Mouse (Mus musculus) hindbrain, embryonic 15.5 days (tissue): ENCODE results near the gene Clec11a. TPM values are rescaled to one million over a fixed set of nuclear protein-coding genes. Genes with fewer than 3 reads are reported as not detected.

Experiments
- ATAC-seq: fragments of 200-750 bp; cut with Nextera tagmentation; 2 replicates; pipeline ENCODE4 v1.8.0; 2017; ENCODE audit warnings: low read depth, moderate number of reproducible peaks, moderate TSS enrichment; ENCODE audit not compliant: low FRiP score
- H3K27ac ChIP-seq: fragments of 300-500 bp; sonication (generic); replicated peaks from 2 replicates; pipeline ENCODE4 v1.5.1; 2015; ENCODE audit warnings: mild to moderate bottlenecking, inconsistent platforms
- H3K27me3 ChIP-seq: fragments of 300-500 bp; sonication (generic); 2 replicates; pipeline ENCODE4 v1.6.1; 2015; ENCODE audit warnings: control low read depth, inconsistent platforms
- H3K36me3 ChIP-seq: fragments of 300-500 bp; sonication (generic); 2 replicates; pipeline ENCODE4 v1.6.1; 2015; ENCODE audit warnings: control low read depth, inconsistent platforms
- H3K4me1 ChIP-seq: fragments of 300-500 bp; sonication (generic); replicated peaks from 2 replicates; pipeline ENCODE4 v1.6.1; 2015; ENCODE audit warnings: control low read depth, inconsistent platforms
- H3K4me2 ChIP-seq: fragments of 300-500 bp; sonication (generic); 2 replicates; pipeline ENCODE4 v1.6.1; 2015; ENCODE audit warnings: moderate library complexity, mild to moderate bottlenecking, inconsistent platforms
- H3K4me3 ChIP-seq: fragments of 300-500 bp; sonication (generic); 2 replicates; pipeline ENCODE4 v1.5.1; 2015; ENCODE audit warnings: mild to moderate bottlenecking, inconsistent platforms
- H3K9ac ChIP-seq: fragments of 300-500 bp; sonication (generic); 2 replicates; pipeline ENCODE4 v1.6.1; 2015; ENCODE audit warnings: inconsistent platforms
- H3K9me3 ChIP-seq: fragments of 300-500 bp; sonication (generic); 2 replicates; pipeline ENCODE4 v1.6.1; 2016; ENCODE audit warnings: control low read depth, inconsistent platforms
- WGBS: fragments of 180-500 bp; shearing (Covaris S2); methylation state at CpG from one replicate; pipeline ENCODE4 v1.1.7; 2015; 5-methylcytosine and 5-hydroxymethylcytosine counted together
- polyA plus RNA-seq: library from polyadenylated mRNA; unstranded; fragments of >200 nt; fragmentation: Nextera tagmentation; extraction: Ambion mirVana; gene quantifications from 2 replicates; pipeline ENCODE4 v1.2.1, GENCODE M21; 2015

The Clec11a gene
- polyA plus RNA-seq, result 3.0 and 3.4 TPM in 2 replicates

DNA sequence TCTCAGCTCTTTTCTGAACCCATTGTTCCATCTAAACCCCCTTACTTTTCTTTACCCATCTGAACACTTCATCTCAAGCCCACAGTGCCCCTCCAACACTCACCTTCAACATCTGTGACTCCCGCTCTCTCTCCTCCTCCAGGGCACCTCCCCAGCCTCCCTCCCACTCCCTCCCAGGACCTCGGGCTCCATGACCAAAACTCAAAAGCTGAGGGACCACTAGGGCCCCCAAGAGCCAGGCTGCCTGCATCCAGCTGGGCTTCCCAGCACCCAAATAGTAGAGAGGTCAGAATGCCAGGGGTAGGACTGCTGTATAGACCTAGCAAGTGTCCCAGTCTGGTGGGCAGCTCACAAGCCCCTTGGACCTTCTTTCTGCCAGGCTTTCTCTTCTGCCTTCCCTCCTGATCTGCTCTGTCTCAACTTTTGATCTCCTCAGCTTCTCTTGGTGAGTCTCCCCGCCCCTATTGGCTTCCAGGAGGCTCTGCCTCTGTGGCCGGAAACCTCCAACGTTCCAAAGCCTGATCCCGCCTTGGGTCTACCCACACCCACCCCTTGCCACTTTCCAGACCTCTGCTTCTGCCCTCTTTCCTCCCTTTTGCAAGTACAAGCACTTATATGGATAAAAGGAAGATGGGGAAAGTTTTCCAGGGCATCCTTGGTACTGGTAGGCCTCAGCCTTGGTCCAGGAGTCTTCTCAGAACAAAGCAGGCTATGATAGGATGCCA, at the start of gene Clec11a:
TSS of gene Clec11a (minus strand) at position 387 of the 725 bp plus-strand sequence.
- Histone ChIP-seq H3K27ac (peak within 1 kb of the TSS; percentile 58; the same call in 1 of the 2 replicates), H3K9me3 (no peaks in the 10 kb centered on the region), H3K9ac (no peak within 1 kb of the TSS), H3K4me2 (peak within 1 kb of the TSS; percentile 65), H3K4me3 (peak within 1 kb of the TSS; percentile 69; the same call in 1 of the 2 replicates), H3K4me1 (peaks cover 31% of the 10 kb centered on the region), H3K27me3 (no peaks in the 10 kb centered on the region), H3K36me3 (no peaks in the 10 kb centered on the region)
- 64% methylated on average over 6 of the region's 6 CpGs for WGBS
- no peak for ATAC-seq

DNA sequence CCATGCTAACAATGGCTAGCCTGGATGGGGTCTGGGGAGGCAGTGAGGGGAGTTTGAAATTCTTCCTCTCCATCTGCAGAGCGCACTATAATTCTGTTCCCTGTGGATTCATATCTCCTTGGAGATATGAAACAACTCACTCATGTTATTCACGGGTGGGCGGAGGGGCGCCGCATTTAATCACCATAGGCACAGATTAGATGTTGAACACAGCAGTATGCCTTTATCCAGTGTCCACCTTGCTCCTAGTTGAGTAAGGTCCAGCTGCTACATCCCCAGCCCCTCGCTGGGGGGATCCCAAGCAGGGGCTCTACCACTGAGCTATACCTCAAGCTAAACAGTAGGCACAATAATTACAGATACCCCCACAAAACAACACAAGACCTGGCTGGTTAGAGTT, 48.7 kb upstream of the Clec11a start:
- Histone ChIP-seq H3K4me2 (no peak overlapping the region), H3K9me3 (no peaks in the 10 kb centered on the region), H3K4me3 (no peak overlapping the region), H3K9ac (no peak overlapping the region), H3K27ac (no peak overlapping the region), H3K36me3 (peaks cover 15% of the 10 kb centered on the region; the same call in 1 of the 2 replicates), H3K27me3 (peaks cover 27% of the 10 kb centered on the region), H3K4me1 (peaks cover 61% of the 10 kb centered on the region)
- no peak for ATAC-seq
- WGBS, result 44% methylated on average over 6 of the region's 6 CpGs

DNA sequence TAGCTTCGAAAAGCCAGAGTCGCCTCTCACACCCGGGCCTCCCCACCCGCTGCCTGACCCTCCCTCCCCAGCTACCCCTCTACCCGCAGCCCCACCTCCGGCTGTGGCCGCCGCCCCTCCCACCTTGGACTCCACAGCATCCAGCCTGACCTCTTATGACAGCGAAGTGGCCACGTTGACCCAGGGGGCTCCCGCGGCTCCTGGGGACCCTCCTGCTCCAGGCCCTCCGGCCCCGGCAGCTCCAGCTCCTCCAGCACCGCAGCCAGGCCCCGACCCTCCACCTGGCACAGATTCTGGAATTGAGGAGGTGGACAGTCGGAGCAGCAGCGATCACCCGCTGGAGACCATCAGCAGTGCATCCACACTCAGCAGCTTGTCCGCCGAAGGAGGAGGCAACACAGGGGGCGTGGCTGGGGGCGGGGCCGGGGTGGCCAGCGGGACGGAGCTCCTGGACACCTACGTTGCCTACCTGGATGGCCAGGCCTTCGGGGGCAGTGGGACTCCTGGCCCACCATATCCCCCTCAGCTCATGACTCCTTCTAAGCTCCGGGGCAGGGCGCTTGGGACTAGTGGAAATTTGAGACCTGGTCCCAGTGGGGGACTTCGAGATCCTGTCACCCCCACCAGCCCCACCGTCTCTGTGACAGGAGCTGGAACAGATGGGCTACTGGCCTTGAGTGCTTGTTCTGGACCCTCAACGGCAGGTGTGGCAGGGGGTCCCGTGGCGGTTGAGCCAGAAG, 47.1 kb upstream of the Clec11a start:
- ATAC-seq, result no peak
- H3K9ac ChIP-seq, result no peak overlapping the region
- WGBS, result 5% methylated on average over 34 of the region's 35 CpGs
- H3K4me2 ChIP-seq, result peak overlapping the region; percentile 2; the same call in 1 of the 2 replicates
- H3K27ac ChIP-seq, result no peak overlapping the region
- peaks cover 18% of the 10 kb centered on the region; the same call in 1 of the 2 replicates for H3K36me3 ChIP-seq
- H3K27me3 ChIP-seq, result peaks cover 27% of the 10 kb centered on the region
- peaks cover 50% of the 10 kb centered on the region for H3K4me1 ChIP-seq
- no peak overlapping the region for H3K4me3 ChIP-seq
- no peaks in the 10 kb centered on the region for H3K9me3 ChIP-seq

DNA sequence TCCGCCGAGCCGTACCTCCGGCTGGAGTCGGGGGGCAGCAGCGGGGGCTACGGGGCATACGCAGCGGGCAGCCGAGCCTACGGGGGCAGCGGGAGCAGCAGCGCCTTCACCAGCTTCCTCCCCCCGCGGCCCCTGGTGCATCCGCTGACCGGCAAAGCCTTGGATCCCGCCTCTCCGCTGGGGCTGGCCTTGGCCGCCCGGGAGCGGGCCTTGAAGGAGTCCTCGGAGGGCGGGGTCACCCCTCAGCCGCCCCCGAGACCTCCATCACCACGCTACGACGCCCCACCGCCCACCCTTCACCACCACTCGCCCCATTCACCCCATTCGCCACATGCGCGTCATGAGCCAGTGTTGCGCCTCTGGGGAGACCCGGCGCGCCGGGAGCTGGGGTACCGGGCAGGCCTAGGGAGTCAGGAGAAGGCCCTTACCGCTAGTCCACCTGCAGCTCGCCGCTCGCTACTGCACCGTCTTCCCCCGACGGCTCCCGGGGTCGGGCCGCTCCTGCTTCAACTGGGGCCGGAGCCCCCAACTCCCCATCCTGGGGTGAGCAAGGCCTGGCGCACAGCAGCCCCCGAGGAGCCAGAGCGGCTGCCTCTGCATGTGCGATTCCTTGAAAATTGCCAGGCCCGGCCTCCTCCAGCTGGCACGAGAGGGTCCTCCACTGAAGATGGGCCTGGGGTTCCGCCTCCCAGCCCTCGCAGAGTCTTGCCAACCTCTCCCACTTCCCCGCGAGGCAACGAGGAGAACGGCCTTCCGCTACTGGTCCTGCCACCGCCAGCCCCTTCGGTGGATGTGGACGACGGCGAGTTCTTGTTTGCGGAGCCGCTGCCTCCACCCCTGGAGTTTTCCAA, 46.3 kb upstream of the Clec11a start:
- H3K9ac ChIP-seq, result no peak overlapping the region
- H3K36me3 ChIP-seq, result peaks cover 25% of the 10 kb centered on the region
- H3K4me3 ChIP-seq, result no peak overlapping the region; the same call in 1 of the 2 replicates
- WGBS, result 11% methylated on average over 65 of the region's 71 CpGs
- peaks cover 27% of the 10 kb centered on the region for H3K27me3 ChIP-seq
- H3K4me2 ChIP-seq, result peak overlapping the region; percentile 2; the same call in 1 of the 2 replicates
- H3K27ac ChIP-seq, result no peak overlapping the region
- H3K4me1 ChIP-seq, result peaks cover 46% of the 10 kb centered on the region
- no peaks in the 10 kb centered on the region for H3K9me3 ChIP-seq
- no peak for ATAC-seq

DNA sequence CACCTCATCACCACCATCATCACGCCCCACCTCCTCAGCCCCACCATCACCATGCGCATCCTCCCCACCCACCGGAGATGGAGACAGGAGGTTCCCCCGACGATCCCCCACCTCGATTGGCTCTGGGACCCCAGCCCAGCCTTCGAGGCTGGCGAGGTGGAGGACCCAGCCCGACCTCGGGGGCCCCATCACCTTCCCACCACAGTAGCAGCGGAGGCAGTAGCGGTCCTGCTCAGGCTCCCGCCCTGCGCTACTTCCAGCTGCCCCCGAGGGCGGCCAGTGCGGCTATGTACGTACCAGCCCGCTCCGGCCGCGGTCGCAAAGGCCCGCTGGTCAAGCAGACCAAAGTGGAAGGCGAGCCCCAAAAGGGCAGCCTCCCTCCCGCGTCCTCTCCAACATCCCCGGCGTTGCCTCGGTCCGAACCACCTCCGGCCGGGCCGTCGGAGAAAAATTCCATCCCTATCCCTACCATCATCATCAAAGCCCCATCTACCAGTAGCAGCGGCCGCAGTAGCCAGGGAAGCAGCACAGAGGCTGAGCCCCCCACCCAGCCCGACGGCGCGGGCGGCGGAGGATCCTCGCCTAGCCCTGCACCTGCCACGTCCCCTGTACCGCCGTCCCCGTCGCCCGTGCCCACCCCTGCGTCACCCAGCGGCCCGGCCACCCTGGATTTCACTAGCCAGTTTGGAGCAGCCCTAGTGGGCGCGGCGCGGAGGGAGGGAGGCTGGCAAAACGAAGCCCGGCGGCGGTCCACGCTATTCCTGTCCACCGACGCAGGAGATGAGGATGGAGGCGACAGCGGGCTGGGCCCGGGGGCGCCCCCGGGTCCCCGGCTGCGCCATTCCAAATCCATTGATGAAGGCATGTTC, 45.4 kb upstream of the Clec11a start:
- Histone ChIP-seq H3K4me1 (peaks cover 37% of the 10 kb centered on the region), H3K27me3 (peaks cover 22% of the 10 kb centered on the region), H3K4me2 (no peak overlapping the region), H3K9me3 (no peaks in the 10 kb centered on the region), H3K27ac (no peak overlapping the region), H3K4me3 (no peak overlapping the region; the same call in 1 of the 2 replicates), H3K36me3 (peaks cover 32% of the 10 kb centered on the region), H3K9ac (no peak overlapping the region)
- 0 out of 2 replicates have a peak, but pooled peaks have one; percentile 7 for ATAC-seq
- WGBS, result 6% methylated on average over 70 of the region's 71 CpGs

DNA sequence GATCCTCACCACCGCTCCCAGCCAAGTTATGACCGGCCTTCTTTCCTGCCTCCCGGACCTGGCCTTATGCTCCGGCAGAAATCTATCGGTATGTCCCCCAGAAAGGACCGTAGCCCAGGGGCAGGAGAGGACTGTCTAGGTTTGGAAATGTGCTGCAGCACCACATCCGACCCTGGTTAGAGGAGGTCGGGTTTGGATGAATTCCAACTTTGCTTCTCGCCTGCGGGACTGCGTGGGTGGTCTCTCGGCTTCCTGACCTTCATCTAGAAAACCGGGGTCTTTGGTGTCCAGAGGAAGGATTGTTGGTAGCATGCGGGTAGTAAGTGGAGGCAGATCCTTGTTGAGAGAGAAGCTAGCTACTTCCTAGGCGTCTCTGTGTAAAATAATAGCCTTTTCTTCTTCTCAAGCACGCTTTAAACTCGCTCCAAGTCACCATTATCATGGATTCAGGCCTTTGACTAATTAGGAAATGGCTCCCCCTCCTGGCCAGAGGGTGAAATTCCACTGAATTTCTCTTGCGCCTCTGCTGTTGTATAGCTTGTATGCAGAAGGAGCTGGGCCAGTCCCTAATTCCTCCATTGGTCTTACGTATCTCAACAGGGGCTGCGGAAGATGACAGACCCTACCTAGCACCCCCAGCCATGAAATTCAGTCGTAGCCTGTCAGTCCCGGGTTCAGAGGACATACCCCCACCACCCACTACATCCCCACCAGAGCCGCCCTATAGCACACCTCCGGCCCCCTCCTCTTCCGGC, 44.4 kb upstream of the Clec11a start:
- peak overlapping the region; percentile 33; the same call in 1 of the 2 replicates for H3K27ac ChIP-seq
- no peaks in the 10 kb centered on the region for H3K9me3 ChIP-seq
- WGBS, result 6% methylated on average over 25 of the region's 25 CpGs
- peaks cover 39% of the 10 kb centered on the region for H3K36me3 ChIP-seq
- peak overlapping the region; percentile 4 for H3K9ac ChIP-seq
- peak overlapping the region; percentile 13; the same call in 1 of the 2 replicates for H3K4me3 ChIP-seq
- peak; percentile 52 for ATAC-seq
- H3K4me2 ChIP-seq, result peak overlapping the region; percentile 46
- H3K27me3 ChIP-seq, result peaks cover 22% of the 10 kb centered on the region
- H3K4me1 ChIP-seq, result peaks cover 36% of the 10 kb centered on the region

DNA sequence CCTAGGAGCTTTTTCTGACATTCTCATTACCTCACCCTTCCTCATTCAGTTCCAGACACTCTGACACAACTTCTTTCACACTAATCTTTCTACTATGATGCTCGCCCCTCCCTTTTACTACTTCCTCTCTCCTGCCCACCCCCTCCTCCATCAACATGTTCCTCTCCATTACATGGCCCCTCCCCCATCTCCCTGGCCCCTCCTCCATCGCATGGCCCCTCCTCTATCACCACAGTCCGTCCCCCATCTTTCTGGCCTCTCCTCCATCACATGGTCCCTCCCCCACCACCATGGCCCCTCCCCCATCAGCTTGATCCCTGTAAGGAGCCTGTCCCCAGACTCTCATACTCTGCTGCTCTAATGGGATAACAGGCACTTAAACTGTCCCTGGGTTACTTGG, 42.3 kb upstream of the Clec11a start:
- H3K4me3 ChIP-seq, result no peak overlapping the region
- H3K36me3 ChIP-seq, result peaks cover 48% of the 10 kb centered on the region
- no peak overlapping the region for H3K27ac ChIP-seq
- no peak overlapping the region for H3K9ac ChIP-seq
- peaks cover 21% of the 10 kb centered on the region for H3K27me3 ChIP-seq
- no peak overlapping the region for H3K4me2 ChIP-seq
- H3K9me3 ChIP-seq, result no peaks in the 10 kb centered on the region
- ATAC-seq, result no peak
- peaks cover 36% of the 10 kb centered on the region for H3K4me1 ChIP-seq
- 28% methylated on average over 3 of the region's 3 CpGs for WGBS

DNA sequence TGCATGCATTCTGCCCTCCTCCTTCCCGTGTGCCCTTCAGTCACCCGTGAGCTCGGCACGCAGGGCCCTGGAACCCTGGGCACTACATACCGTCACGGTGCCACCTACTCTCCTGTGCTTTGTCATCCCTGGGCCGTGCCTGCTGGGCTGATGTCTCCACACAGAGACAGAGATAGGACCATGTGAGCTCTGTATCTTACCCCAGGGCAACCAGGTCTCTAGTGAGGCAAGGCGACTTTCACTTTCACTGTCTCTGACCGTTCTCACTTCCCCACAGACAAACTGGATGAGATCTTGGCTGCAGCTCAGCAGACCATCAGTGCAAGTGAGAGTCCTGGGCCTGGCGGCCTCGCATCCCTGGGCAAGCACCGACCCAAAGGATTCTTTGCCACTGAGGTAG, 37.9 kb upstream of the Clec11a start:
- no peak overlapping the region for H3K27ac ChIP-seq
- no peak overlapping the region for H3K4me2 ChIP-seq
- no peaks in the 10 kb centered on the region for H3K9me3 ChIP-seq
- H3K27me3 ChIP-seq, result no peaks in the 10 kb centered on the region
- WGBS, result 82% methylated on average over 12 of the region's 12 CpGs
- H3K36me3 ChIP-seq, result peaks cover 53% of the 10 kb centered on the region
- H3K9ac ChIP-seq, result no peak overlapping the region
- no peak for ATAC-seq
- no peak overlapping the region for H3K4me3 ChIP-seq
- H3K4me1 ChIP-seq, result no peaks in the 10 kb centered on the region

DNA sequence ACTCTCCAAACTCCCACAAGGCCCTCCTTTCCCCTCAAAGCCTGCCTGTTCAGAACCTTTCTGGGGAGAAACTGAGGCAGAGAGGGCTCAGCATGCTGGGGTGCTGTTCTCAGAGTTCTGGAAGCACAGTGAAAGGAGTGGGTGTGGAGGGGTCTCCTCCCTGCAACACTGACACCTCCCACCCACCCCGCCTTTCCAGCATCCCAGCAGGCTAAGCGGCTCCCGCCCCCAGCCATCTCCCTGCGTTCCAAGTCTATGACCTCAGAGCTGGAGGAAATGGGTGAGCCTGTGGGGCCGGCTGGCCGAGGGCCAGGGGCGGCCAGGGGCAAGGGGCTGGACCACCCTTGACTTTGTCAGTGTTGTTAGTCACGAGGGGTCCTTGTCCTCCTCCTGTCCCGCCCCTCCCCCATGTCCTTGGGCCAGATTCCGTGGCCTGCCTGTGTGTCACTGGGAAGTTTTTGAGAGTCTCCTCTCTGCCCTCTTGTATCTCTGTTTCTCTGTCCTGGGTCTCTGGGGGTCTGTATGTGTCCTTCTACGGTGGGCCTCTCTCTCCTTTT, 36.8 kb upstream of the Clec11a start:
- H3K36me3 ChIP-seq, result peaks cover 49% of the 10 kb centered on the region
- H3K27me3 ChIP-seq, result no peaks in the 10 kb centered on the region
- 31% methylated on average over 11 of the region's 11 CpGs for WGBS
- H3K4me2 ChIP-seq, result no peak overlapping the region
- ATAC-seq, result no peak
- H3K27ac ChIP-seq, result no peak overlapping the region
- H3K4me1 ChIP-seq, result 0 out of 2 replicates have a peak, but pooled peaks cover 7% of the 10 kb centered on the region
- H3K9ac ChIP-seq, result no peak overlapping the region
- no peak overlapping the region for H3K4me3 ChIP-seq
- H3K9me3 ChIP-seq, result no peaks in the 10 kb centered on the region

GRCm38 (mm10) chr7:44341714-44342113, 35.0 kb upstream of the Clec11a start:
- Histone ChIP-seq H3K27me3 (no peaks in the 10 kb centered on the region), H3K36me3 (peaks cover 34% of the 10 kb centered on the region), H3K9ac (no peak overlapping the region), H3K9me3 (no peaks in the 10 kb centered on the region), H3K4me3 (no peak overlapping the region), H3K4me2 (no peak overlapping the region), H3K27ac (no peak overlapping the region), H3K4me1 (peaks cover 25% of the 10 kb centered on the region)
- WGBS, result 68% methylated on average over 5 of the region's 5 CpGs
- no peak for ATAC-seq
